Mouse (Mus musculus): Measurements from ENCODE around the gene P4htm.

Gene P4htm

DNA sequence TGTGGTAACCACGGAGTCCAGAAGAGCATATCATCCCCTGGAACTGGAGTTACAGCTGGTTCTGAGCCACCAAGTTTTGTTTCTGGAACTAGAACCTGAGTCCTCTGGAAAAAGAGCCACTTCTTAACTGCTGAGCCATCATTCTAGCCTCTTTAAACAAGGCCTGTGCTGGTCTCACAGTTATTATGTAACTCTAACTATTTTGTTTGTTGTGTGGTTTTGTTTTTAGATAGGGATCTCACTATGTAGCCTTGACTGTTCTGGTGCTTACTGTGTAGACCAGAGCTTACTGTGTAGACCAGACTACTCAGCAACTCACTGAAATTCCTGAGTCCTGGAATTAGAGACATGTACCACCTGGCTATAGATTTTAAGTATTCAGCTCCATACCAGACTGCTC lies 50.6 kb downstream of the P4htm start:
- DNase-seq (ENCODE audit: low read depth): no peak

DNA sequence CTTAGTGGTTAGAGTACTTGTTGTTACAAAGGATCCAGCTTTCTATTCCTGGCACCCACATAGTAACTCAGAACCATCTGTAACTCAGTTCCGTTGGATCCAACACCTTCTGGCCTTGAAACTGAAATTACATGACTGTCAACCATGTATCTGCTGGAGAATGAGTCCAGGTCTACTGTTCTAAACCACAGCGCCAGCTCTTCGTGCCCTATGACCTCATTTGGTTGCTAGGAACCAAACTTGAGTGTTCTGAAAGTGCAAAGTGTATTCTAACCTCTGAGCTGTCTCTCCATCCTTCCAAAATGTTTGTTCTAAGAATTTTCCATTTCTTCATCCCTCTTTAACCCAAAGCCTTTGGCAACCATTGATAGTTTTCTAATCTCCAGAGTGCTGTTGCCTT lies 51.5 kb downstream of the P4htm start:
- DNase-seq (ENCODE audit: low read depth): no peak

DNA sequence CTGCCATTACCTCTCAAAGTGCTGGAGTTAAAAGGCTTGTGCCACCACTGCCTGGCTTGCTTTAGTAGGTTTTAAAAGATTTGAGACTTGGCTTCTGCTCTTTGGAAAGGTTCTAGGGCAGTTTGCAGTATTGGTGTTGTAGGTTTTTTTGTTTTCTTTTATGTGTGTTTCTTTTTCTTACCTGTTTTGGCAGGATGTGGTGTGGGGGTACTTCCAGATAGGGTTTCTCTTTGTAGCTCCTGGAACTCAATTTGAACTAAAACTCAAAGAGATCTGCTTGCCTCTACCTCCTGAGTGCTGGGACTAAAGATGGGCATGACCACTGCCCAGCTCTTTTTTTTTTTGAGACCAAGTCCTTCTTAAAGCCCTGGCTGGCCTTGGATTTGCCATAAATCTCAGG lies 56.6 kb downstream of the P4htm start:
- no peak for DNase-seq (ENCODE audit: low read depth)

DNA sequence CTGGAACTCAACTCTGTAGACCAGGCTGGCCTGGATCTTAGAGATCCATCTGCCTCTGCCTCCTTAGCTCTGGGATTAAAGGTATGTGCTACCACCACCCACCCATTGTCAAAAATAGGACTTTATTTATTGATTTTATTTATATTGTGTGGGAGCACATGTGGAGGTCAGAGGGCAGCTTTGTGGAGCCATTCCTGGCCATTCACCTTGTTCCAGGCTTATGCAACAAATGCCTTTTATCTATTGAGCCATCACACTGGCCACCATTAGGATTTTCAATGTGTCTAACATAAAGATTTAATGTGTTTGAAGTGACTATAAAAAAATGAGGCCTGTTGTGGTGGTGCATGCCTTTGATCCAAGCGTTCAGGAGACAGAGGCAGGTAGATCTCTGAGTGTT lies 66.0 kb downstream of the P4htm start:
- no peak for DNase-seq (ENCODE audit: low read depth)

DNA sequence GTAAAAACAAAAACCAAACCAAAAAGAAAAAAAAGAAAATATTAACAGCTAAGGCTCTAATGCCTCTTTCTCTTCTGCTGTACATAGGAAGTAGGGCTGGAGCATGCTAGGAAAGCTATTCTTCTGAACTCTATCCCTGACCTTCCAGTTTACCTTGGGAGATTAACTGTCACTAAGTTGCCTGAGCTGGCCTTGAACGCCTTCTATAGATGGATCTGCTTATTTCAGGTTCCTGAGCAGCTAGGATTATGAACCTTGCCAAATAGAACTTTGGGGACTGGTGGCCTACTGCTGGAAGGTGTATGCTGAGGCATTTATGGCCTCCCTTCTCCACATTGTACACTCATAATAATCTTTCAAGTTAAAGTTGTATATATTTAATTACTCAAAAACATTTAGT lies 66.5 kb downstream of the P4htm start:
- no peak for DNase-seq (ENCODE audit: low read depth)

All from fibroblast of lung, adult 2 months (primary cell).